Comparison of ENCODE assay signal across 13 mouse cellular contexts in genomic region chr16:38688531-38689264, GRCm38 (mm10). TPM values are rescaled to one million over a fixed set of nuclear protein-coding genes. Genes with fewer than 3 reads are reported as not detected.
A peak's percentile ranks its signal among the peaks of the same experiment; 100 is the strongest.
DNase-seq lines count a peak whose midpoint lies in the region; ATAC-seq lines count a peak whose summit lies in the region.
"Had no signal": no experiment of that assay in that cellular context is flagged by ENCODE, and none has a peak within 500 bp of the region (broad histone marks: within the 10 kb centered on the region; RNA-seq: fewer than 3 reads in every experiment).

No protein-coding gene starts in this region.

- no peak overlapping the region for H3K9ac ChIP-seq in lung, embryonic 16.5 days (ENCODE audit: low read length)
- H3K9ac ChIP-seq: intestine, embryonic 15.5 days had no signal

- peaks cover 13% of the 10 kb centered on the region; the same call in 1 of the 2 replicates for H3K4me1 ChIP-seq in lung, embryonic 16.5 days (replicated peaks; ENCODE audit: control insufficient read depth, insufficient read depth, low read length)

- no peak for DNase-seq in lung, postnatal 4 days
- DNase-seq in adrenal gland, postnatal 36 days, result peak; percentile 66 to 80
- peak; percentile 61 for DNase-seq in gastrocnemius, postnatal 25 days
- DNase-seq in lung, postnatal 14 days, result peak; percentile 44
- DNase-seq in retina, embryonic 14.5 days (ENCODE audit: low spot score), result no peak
- DNase-seq: cerebellum, postnatal 10 days; right cerebral cortex, postnatal 4 days; thymus, postnatal 25 days had no signal

- no peak overlapping the region for H3K4me3 ChIP-seq in lung, embryonic 16.5 days (ENCODE audit: low read length)
- H3K4me3 ChIP-seq: intestine, embryonic 15.5 days; myocyte had no signal

- H3K4me2 ChIP-seq in lung, embryonic 16.5 days (ENCODE audit: low read depth, low read length), result no peak overlapping the region
- H3K4me2 ChIP-seq: intestine, embryonic 15.5 days had no signal

- peaks cover 4% of the 10 kb centered on the region for H3K36me3 ChIP-seq in lung, embryonic 16.5 days (ENCODE audit: control insufficient read depth, insufficient read depth, low read length)
- H3K36me3 ChIP-seq: G1E; intestine, embryonic 15.5 days had no signal

- H3K9me3 ChIP-seq in lung, embryonic 16.5 days (ENCODE audit: control insufficient read depth, low read length), result no peaks in the 10 kb centered on the region
- H3K9me3 ChIP-seq: G1E; intestine, embryonic 15.5 days had no signal

- H3K27me3 ChIP-seq in lung, embryonic 16.5 days (ENCODE audit: control insufficient read depth, insufficient read depth, low read depth, low read length), result no peaks in the 10 kb centered on the region
- H3K27me3 ChIP-seq: intestine, embryonic 15.5 days had no signal

- H3K27ac ChIP-seq in lung, embryonic 16.5 days (ENCODE audit: low read length), result peak overlapping the region; percentile 12; the same call in 1 of the 2 replicates
- H3K27ac ChIP-seq: intestine, embryonic 15.5 days had no signal

- no peak for ATAC-seq in lung, embryonic 16.5 days (ENCODE audit: low read depth)
- no peak for ATAC-seq in megakaryocyte progenitor cell, adult 5-6 weeks (replicated peaks; ENCODE audit: poor library complexity)
- ATAC-seq: intestine, embryonic 15.5 days had no signal

- 78% methylated on average over 12 of the region's 12 CpGs for WGBS in lung, embryonic 16.5 days

RNA-seq across cellular contexts. Expression of gene Arhgap31, which starts 24.4 kb away (rescaled TPM):
- polyA plus RNA-seq in lung, embryonic 16.5 days (2015; fragmentation: Nextera tagmentation; extraction: Ambion mirVana), result 21.5 and 23.9 TPM in 2 replicates
- total RNA-seq in adrenal gland, postnatal 36 days (2021), result 10 to 100 TPM; 21.3 to 33.7 TPM
- 10 to 100 TPM; 11.9 to 14.7 TPM for total RNA-seq in gastrocnemius, postnatal 25 days (2021)
- total RNA-seq in megakaryocyte progenitor cell, adult 5-6 weeks (2015), result 12.8 and 15.6 TPM in 2 replicates
- 6.5 and 7.2 TPM in 2 replicates for total RNA-seq in megakaryocyte progenitor cell, adult 5-6 weeks (2017)

RNA-seq across cellular contexts. Expression of gene B4galt4, which starts 53.4 kb away (rescaled TPM):
- polyA plus RNA-seq in lung, embryonic 16.5 days (2015; fragmentation: Nextera tagmentation; extraction: Ambion mirVana), result 34.7 and 38.1 TPM in 2 replicates
- total RNA-seq in adrenal gland, postnatal 36 days (2021), result 10 to 100 TPM in 1 of 2 experiments, 1 to 10 TPM in 1; 9.0 to 13.0 TPM
- total RNA-seq in gastrocnemius, postnatal 25 days (2021), result 1 to 10 TPM; 4.0 to 4.4 TPM
- 40.2 and 42.0 TPM in 2 replicates for total RNA-seq in megakaryocyte progenitor cell, adult 5-6 weeks (2015)
- 56.4 and 61.7 TPM in 2 replicates for total RNA-seq in megakaryocyte progenitor cell, adult 5-6 weeks (2017)
- total RNA-seq: G1E had no signal
- polyA plus RNA-seq: G1E had no signal

Comparison
In these comparisons a context has a peak if more than half of its experiments do, and no peak if none do; other contexts are left out.
1. DNase-seq: peak in adrenal gland, postnatal 36 days (2 of 2), gastrocnemius, postnatal 25 days (single experiment) and lung, postnatal 14 days (single experiment); none in lung, postnatal 4 days (0 of 2) and retina, embryonic 14.5 days (single experiment).